Mouse (Mus musculus) adrenal gland, postnatal 36 days (tissue): Measurements from ENCODE around the gene Atp2a2. TPM values are rescaled to one million over a fixed set of nuclear protein-coding genes. Genes with fewer than 3 reads are reported as not detected.
A peak's percentile ranks its signal among the peaks of the same experiment; 100 is the strongest.
"Not testable (repeated sequence)": the region's sequence is repeated elsewhere in the genome, so short reads cannot be mapped to it uniquely, and the experiment has no call there.

Experiments
- DNase-seq, 2 experiments: peaks; one replicate each; pipeline ENCODE4 v3.0.0; 2021; ENCODE audit warnings: mixed read lengths in 1 of 2
- total RNA-seq, 2 experiments: library from RNA; stranded (reverse); gene quantifications; 2 replicates each; pipeline ENCODE4 v1.2.3; 2021

Gene Atp2a2
- total RNA-seq, 2 experiments from 2014 or later = 195 to 199 TPM

- no peak for DNase-seq
Measured at GRCm38 (mm10) chr5:122498046-122498445, 4.0 kb downstream of the Atp2a2 start.

DNA sequence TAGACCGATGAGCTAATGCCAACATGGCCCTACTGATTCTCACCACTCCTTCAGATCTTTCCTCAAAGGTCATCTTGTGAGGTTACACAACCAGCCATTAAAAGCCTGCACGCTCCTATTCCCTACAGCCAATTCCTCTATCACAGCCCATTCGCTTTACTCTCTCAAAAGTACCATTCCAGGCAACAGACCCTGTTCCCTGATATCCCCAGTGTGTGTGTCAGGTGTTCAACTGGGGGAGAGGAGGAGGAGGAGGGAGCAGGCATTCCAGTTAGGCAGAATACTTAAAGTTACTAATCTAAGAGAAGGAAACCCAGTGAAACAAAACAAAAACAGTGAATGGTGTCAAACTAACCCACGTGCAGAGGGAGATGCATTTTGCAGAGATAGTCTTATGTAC lies 5.0 kb downstream of the Atp2a2 start:
- DNase-seq = no peak

GRCm38 (mm10) chr5:122494449-122494848 lies 7.6 kb downstream of the Atp2a2 start:
- DNase-seq = no peak

- no peak for DNase-seq
Measured at GRCm38 (mm10) chr5:122493035-122493434, 9.0 kb downstream of the Atp2a2 start.

- DNase-seq = no peak
Measured at GRCm38 (mm10) chr5:122491385-122491784, 10.6 kb downstream of the Atp2a2 start.

- no peak for DNase-seq
Measured at GRCm38 (mm10) chr5:122490148-122490547, 11.9 kb downstream of the Atp2a2 start.

GRCm38 (mm10) chr5:122487825-122488224 lies 14.2 kb downstream of the Atp2a2 start:
- DNase-seq = no peak

- DNase-seq = not testable (repeated sequence)
Measured at GRCm38 (mm10) chr5:122486243-122486642, 15.8 kb downstream of the Atp2a2 start.

GRCm38 (mm10) chr5:122482733-122483391 lies 19.2 kb downstream of the Atp2a2 start:
- peak in 1 of 2 experiments; percentile 30 for DNase-seq

DNA sequence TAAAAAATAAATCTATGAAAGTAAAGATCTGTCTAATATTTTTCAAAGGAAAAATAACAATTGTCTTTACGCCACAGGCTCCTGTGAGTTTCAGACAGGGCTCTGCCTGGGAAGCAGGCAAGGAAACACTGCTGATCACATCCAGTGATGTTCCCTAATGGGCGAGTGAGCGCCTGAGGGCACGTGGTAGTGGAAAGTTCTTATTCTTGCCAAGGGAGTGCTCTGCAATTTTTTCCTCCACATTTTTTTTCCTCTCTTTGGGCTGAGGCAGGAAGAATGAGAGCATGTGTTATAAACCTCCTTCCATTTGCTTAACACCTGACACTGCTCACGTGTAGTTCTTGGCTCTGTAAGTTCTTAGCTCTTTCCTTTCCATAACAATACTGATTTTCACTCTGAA lies 20.2 kb downstream of the Atp2a2 start:
- DNase-seq = peak; percentile 46 to 50

DNA sequence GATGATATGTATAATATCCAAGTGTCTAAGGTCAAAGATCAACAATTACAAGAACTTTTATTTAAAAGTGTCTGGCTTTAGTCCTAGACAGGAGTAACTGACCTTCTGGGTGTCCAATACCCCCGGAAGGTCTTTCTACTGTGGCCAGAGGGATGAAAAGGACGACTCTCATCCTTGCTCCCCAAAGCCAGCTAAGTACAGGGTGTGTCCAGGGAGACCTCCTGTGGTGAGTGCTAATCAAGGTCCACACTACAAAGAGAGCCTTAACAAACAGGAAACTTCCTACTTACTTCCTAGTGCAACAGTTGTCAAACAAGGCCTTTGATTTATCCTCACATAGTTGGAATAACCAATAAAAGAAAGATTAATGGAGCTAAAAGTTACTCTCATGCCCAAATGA lies 22.9 kb downstream of the Atp2a2 start:
- no peak for DNase-seq

- no peak for DNase-seq
Measured at GRCm38 (mm10) chr5:122477492-122477891, 24.5 kb downstream of the Atp2a2 start.

DNA sequence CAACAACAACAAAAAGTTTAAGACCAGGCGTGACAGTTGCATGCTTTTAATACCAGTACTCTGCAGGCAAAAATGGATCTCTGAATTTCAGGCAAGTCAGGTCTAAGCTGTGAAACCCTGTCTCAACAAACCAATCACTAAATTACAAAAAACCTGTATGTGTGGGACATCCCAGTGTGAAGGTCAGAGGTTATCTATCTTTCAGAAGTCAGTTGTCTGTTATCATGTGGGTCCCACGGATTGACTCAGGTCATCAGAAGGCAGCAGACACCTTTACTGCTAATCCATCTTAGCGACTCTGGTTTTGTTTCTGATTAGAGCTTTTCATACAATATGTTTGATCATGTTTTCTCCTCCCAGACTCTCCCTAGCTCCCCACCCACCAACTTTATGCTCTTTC lies 25.9 kb downstream of the Atp2a2 start:
- DNase-seq = no peak

GRCm38 (mm10) chr5:122474643-122475363 lies 27.2 kb downstream of the Atp2a2 start:
- DNase-seq = no peak

- no peak for DNase-seq
Measured at GRCm38 (mm10) chr5:122471658-122472057, 30.4 kb downstream of the Atp2a2 start.

DNA sequence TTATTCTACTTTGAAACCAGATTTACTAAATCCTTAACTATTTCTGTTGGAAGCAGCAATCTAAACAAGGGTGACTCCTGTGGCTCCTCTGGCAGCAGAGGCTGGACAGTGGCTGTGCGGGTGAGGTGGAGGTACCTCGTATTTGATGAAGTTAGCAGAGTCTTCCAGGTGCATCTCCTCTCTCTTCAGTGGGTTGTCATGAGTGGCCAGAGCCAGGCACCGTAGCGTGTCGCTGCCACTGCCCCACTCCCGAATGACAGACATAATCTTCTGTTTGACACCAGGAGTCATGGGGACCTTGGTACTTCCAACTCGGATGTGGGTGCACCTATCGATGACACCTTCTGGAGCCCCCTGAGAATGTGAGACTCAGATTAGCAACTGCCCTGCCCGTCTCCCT lies 40.6 kb downstream of the Atp2a2 start:
- DNase-seq = no peak

- peak in 1 of 2 experiments; percentile 30 for DNase-seq
Measured at GRCm38 (mm10) chr5:122460656-122461055, 41.4 kb downstream of the Atp2a2 start.

DNA sequence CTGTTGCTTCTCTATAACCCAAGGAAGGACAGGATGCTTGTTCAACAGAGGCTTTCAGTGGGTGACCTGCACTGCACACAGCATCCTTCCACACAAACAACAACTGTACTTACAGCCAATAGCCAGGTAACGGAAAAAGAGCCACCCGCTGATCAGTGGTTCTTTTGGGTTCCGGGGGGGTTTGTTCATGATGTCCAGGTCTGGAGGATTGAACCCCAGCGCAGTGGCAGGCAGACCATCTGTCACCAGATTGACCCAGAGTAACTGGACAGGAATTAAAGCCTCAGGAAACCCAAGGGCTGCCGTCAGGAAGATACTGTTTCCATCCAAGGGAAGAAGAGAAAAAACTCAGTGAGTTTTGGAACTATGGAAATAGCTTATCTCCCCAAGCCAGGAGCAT lies 42.7 kb downstream of the Atp2a2 start:
- DNase-seq = no peak

DNA sequence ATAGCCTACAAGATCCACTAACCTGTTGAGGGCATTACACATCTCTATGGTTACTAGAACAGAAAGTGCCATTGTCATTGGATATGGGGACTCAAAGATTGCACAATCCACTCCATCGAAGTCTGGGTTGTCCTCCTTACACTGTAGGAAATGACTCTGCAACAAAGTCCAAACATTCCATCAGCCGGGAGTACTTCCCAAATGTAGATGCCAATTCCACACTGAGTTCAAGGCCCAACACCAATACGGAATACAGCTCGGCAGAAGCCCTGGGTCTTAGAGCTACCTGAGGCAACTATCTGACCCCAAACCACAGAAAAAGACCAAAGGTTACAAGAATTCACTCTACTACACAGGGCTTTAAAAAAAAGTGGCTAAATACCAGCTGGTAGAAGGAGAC lies 44.0 kb downstream of the Atp2a2 start:
- DNase-seq = no peak

GRCm38 (mm10) chr5:122457054-122457453 lies 45.0 kb downstream of the Atp2a2 start:
- DNase-seq = not testable (repeated sequence)

DNA sequence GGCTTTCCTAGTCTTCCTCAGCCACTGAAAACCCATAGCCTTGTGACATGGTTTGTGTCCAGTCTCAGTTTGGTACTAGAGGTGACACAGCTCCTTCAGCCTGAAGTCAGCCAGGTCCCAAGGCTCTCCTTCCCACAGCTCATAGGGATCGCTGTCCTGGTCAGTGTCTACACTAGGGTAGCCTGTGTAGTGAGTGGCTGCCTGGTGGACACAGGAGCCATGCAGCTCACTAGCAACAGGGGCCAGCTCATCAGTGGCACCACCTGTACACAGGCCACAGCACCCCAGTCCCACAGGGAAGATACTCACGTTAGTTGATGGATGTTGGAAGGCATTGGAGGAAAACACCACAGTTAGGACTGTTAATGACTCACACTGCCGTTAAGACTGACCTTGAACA lies 46.4 kb downstream of the Atp2a2 start:
- DNase-seq = no peak

DNA sequence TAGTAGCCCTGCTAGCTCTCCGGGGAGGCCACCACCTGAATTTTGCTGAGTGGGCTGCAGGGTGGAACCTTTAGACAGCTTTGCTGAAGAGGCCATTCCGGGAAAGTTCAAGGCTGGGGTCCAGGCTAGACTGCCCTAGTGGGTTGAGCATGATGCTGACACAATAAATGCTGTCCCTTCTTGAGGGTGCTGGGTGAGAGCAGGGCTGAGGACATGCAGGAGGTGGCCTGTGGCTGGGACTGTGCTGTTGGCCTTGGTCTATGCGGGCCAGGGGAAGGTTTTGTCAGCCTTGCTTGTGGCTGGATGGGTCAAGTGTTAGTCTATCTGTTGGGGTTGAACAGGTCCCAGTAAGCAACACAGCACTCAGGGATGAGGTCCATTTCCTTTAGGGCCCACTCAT lies 47.1 kb downstream of the Atp2a2 start:
- DNase-seq = peak in 1 of 2 experiments; percentile 33

DNA sequence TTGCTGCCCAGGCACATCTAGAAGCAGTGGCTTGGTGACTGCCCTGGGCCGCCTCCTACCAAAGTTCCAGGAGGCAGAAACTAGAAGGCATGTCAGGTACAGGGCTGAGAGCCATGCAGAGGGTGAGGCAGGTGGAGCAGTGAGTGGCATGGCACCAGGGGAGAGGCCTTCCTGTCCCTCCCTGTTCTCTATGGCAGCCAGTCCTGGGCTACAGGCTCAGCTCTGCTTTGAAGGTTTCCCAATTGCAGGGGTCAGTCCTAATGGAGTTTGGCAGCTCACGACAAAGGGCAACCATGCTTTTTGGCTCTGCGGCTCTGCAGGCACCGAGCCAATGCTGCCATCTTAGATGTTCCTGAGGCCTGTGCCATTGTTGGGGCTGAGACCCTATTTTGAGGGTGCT lies 47.6 kb downstream of the Atp2a2 start:
- DNase-seq = peak in 1 of 2 experiments; percentile 45

DNA sequence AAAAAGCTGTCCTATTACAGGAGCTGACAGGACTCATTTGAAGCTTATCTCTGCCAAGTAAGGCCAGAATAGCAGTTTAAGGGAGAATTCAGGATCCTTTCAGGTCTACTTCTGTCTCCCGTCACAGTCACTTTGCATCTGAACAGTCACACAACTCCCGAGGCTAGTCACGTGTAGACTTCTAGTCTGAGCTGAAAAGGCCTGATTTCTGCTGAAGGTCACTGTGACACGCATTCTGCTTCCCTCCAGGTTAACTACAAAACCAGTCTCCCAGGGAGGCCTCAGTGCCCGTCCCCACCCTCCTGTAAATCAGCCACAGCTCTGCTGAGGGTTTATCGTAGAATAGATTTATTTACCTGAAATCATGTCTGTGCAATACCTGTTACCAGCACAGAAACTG lies 48.8 kb downstream of the Atp2a2 start:
- no peak for DNase-seq
